Mouse (Mus musculus) kidney, embryonic 15.5 days (tissue): ENCODE results near the gene Tmem167. TPM values are rescaled to one million over a fixed set of nuclear protein-coding genes. Genes with fewer than 3 reads are reported as not detected.

ENCODE experiments used
- ATAC-seq: fragments of 200-750 bp; cut with Nextera tagmentation; replicated peaks from 2 replicates; pipeline ENCODE4 v1.8.0; 2017; ENCODE audit warnings: moderate TSS enrichment; ENCODE audit not compliant: low FRiP score
- H3K27ac ChIP-seq: fragments of 300-500 bp; sonication (generic); 2 replicates; pipeline ENCODE4 v1.5.1; 2015; ENCODE audit warnings: mild to moderate bottlenecking, inconsistent platforms
- H3K27me3 ChIP-seq: fragments of 300-500 bp; sonication (generic); 2 replicates; pipeline ENCODE4 v1.6.1; 2015; ENCODE audit warnings: inconsistent platforms
- H3K36me3 ChIP-seq: fragments of 300-500 bp; sonication (generic); 2 replicates; pipeline ENCODE4 v1.6.1; 2015; ENCODE audit warnings: inconsistent platforms
- H3K4me1 ChIP-seq: fragments of 300-500 bp; sonication (generic); 2 replicates; pipeline ENCODE4 v1.6.1; 2015; ENCODE audit warnings: inconsistent platforms
- H3K4me2 ChIP-seq: fragments of 300-500 bp; sonication (generic); 2 replicates; pipeline ENCODE4 v1.6.1; 2015; ENCODE audit warnings: moderate library complexity, mild to moderate bottlenecking, inconsistent platforms
- H3K4me3 ChIP-seq: fragments of 300-500 bp; sonication (generic); replicated peaks from 2 replicates; pipeline ENCODE4 v1.5.1; 2015; ENCODE audit warnings: mild to moderate bottlenecking, inconsistent platforms
- H3K9ac ChIP-seq: fragments of 300-500 bp; sonication (generic); 2 replicates; pipeline ENCODE4 v1.6.1; 2015; ENCODE audit warnings: mild to moderate bottlenecking, inconsistent platforms
- H3K9me3 ChIP-seq: fragments of 300-500 bp; sonication (generic); replicated peaks from 2 replicates; pipeline ENCODE4 v1.6.1; 2016; ENCODE audit warnings: inconsistent platforms
- WGBS: fragments of 180-500 bp; shearing (Covaris S2); methylation state at CpG from one replicate; pipeline ENCODE4 v1.1.7; 2015; ENCODE audit warnings: mixed read lengths; 5-methylcytosine and 5-hydroxymethylcytosine counted together
- polyA plus RNA-seq: library from polyadenylated mRNA; unstranded; fragments of >200 nt; fragmentation: Nextera tagmentation; extraction: Ambion mirVana; gene quantifications from 2 replicates; pipeline ENCODE4 v1.2.1, GENCODE M21; 2015

The Tmem167 gene
- polyA plus RNA-seq, 1 experiment from 2014 or later = 64.6 TPM

- Histone ChIP-seq H3K9ac (no peak overlapping the region), H3K4me1 (no peaks in the 10 kb centered on the region), H3K4me2 (no peak overlapping the region), H3K4me3 (no peak overlapping the region), H3K36me3 (no peaks in the 10 kb centered on the region), H3K9me3 (no peaks in the 10 kb centered on the region), H3K27ac (no peak overlapping the region), H3K27me3 (no peaks in the 10 kb centered on the region)
- 0 out of 2 replicates have a peak, but pooled peaks have one; percentile 56 for ATAC-seq
- WGBS = 53% methylated on average over 1 of the region's 1 CpGs
These were observed 99.1 kb downstream of the Tmem167 start for GRCm38 (mm10) chr13:90188021-90188420.

- no peaks in the 10 kb centered on the region for H3K27me3 ChIP-seq
- WGBS = 65% methylated on average over 6 of the region's 6 CpGs
- H3K9ac ChIP-seq = no peak overlapping the region
- H3K36me3 ChIP-seq = no peaks in the 10 kb centered on the region
- H3K4me2 ChIP-seq = no peak overlapping the region
- no peaks in the 10 kb centered on the region for H3K9me3 ChIP-seq
- no peak overlapping the region for H3K4me3 ChIP-seq
- H3K27ac ChIP-seq = no peak overlapping the region
- no peaks in the 10 kb centered on the region for H3K4me1 ChIP-seq
- ATAC-seq = no peak
These were observed 102.9 kb downstream of the Tmem167 start for GRCm38 (mm10) chr13:90191794-90192193.

Other genes starting within 250 kb of the Tmem167 start
- 12.8 and 14.6 TPM in 2 replicates for gene Xrcc4, start 485 bp downstream of the Tmem167 start, polyA plus RNA-seq